Mouse (Mus musculus) ES-CJ7 (cell line): Measurements from ENCODE around the gene Wnt3a.
"Not testable (repeated sequence)": the region's sequence is repeated elsewhere in the genome, so short reads cannot be mapped to it uniquely, and the experiment has no call there.

Experiments used
- DNase-seq: peaks from one replicate; pipeline ENCODE4 v3.0.0; 2011; ENCODE audit warnings: low read depth, low spot score

Gene Wnt3a

DNA sequence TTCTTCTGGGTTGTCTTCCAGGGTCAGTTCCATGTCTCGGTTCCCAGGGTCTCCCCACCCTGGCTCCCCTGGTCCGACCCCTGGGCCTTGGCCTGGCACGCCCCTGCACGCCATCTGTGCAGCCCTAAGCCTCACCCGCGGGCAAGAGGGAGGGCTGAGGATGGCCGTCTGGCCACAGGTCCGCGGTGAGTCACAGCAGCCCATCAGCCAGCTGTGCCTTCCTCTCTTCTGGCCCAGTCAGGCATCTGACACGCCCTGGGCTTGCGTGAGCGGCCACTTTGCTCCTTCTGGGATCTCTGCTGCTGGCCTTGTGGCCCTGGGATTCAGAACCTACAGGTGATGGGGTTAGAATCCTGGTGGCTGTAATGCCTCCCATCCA is 17.6 kb upstream of the Wnt3a start:
- DNase-seq: no peak

DNA sequence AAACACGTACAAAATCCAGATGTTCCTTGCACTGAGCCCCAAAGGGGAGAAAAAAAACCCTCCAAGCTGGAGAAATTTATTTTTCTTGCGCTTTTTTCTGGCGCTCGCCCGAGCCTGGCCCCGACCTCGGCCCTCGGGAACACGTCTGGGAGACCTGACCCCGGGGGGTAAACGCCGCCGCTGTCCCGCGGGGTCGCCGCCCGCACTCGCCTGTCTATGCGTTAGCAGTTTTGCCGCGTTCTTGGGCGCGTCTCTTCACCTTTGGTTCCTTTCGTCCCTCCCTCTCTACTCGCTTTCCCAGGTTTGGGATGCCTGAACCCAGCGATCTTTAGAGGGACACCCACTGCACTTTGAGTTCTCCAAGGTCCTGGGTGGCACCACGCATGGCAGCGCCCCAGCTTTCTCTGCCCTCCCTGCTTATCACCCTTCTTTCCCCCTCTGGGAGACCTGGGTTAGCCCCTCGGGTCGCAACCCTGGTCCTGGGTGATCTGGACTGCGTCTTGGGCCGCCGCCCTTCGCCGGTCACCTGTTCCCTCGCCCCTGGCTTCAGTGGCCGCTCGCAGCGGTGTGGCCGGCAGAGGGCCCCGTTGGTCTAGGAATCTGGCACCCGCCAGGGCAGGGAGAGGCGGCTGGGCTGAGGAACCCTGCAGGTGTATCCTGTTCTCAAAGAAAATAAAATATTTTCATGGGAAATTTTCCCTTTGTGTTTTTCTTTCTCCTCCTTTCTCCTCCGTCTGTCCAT is 17.0 kb upstream of the Wnt3a start:
- DNase-seq: no peak

- peak; percentile 56 for DNase-seq
Measured at GRCm38 (mm10) chr11:59306461-59307421, 16.2 kb upstream of the Wnt3a start, which contains the start of gene Wnt9a. Gene Wnt9a (plus strand): TSS chr11:59306928.

- DNase-seq: peak; percentile 29
Measured at GRCm38 (mm10) chr11:59305821-59306215, 15.3 kb upstream of the Wnt3a start.

DNA sequence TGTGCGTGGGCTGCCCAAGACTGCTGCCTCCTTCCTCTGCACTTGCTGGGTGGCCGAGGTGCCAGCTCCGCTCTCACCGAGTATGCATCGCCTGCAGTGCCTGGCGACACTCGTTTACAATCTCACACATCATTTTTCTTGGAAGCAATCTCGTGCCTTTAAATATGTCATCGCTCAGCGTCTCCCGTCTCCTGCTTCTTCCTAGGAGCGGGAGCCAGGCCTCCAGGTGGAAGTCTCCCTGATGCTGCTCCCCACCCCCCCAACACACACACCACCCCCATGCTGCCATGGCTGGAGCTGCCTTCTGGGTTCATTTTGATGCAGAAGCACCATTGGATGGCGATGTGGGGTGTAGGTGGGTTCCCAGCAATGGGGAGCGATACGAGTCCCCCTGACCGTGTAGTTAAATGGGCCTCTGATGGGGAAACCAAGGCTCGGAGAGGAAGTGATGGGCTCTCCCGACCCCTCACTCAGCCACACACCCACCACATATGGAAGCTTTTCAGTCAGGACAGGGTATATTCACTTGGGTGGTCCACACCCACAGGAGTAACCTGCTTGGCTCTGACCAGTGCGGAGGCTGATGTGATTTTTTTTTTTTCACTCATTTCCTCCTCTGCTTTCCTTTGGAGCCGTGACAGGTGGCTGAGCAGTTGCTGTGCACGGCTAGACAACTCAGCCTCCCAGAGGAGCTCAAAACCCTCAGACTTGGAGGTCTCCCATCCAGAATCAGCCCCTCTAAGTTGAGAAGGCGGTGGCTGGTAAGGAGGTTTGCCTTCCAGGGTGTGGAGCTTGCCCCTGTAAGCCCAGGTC is 14.7 kb upstream of the Wnt3a start:
- DNase-seq: no peak

DNA sequence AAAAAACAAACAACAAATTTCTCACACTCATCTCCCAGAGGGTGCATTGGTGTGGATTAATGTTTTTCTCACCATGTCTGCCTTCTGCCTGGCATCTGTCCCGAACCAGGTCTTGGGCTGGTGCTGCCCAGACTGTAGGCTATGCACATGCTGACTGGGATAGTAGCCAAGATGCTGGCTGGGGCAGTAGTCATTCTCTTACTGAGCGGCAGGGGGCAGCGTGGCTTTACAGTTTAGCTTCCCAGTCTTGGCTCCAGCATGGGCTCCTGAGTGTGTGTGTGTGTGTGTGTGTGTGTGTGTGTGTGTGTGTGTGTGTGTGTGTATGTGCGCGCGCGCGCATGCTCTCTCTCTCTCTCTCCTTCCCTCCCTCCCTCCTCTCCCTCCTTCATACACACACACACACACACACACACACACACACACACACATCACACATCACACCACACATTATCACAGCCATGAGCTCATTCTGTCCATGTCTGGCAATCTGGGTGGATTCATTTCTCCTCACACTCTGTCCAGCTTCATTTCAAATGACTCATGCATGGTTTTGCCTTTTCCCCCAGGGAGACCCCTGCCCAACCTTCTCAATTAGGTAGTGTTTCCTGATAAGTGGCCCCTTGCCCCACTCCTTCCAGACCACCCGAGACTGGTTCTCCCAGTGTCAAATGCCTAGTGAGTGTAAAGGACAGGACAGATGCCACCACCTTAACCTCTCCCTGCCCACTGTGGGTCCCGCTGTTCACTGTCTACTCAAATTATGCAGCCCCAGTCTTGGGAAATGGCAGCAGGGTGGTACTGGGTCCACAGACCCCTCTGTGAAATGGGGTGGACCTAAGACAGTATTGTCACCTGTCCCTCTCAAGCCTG is 12.4 kb upstream of the Wnt3a start:
- peak; percentile 89 for DNase-seq

GRCm38 (mm10) chr11:59301053-59301452 is 10.5 kb upstream of the Wnt3a start:
- not testable (repeated sequence) for DNase-seq

GRCm38 (mm10) chr11:59300185-59300584 is 9.6 kb upstream of the Wnt3a start:
- peak; percentile 58 for DNase-seq

- peak; percentile 70 for DNase-seq
Measured at GRCm38 (mm10) chr11:59297941-59298340, 7.4 kb upstream of the Wnt3a start.

DNA sequence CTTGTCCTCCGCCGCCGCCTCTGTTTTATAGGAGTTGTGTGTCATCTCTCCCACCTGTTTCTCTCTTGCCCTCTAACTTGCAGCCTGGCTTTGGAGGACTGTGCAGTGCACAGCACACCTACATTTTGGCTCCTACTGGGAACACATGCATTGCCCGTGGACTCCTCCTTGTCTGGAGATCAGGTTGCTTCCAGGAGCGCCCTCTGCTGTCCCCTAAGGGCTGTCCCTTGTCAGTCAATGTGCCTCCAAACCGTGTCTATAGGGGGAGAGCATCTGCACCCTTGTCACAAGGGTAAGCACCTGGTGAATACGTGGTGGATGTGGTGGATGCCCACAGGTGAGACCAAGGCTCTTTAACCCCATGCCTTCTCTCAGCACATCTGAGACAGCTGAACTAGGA is 3.1 kb upstream of the Wnt3a start:
- peak; percentile 92 for DNase-seq

- peak; percentile 50 for DNase-seq
Measured at GRCm38 (mm10) chr11:59289706-59290105, 846 bp downstream of the Wnt3a start.

DNA sequence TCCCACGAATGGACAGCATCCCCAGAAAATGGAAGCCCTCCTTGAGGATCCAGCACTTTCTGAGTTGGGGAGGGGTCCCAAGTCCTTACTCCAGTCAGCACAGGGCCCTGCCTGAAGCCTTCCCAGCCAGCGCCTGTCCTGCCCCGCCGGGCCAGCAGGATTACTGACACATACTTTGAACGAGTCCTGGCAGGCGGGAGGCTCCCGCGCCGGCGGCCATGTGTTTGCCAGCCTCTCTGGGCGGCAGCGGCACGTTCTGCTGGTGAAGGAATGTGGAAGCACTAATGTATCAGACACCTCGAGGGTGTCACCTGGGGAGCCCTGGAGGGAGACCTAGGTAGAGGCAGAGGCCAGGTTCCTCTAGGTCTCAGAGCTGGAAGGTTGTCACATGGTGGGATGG is 6.4 kb downstream of the Wnt3a start:
- DNase-seq: no peak

DNA sequence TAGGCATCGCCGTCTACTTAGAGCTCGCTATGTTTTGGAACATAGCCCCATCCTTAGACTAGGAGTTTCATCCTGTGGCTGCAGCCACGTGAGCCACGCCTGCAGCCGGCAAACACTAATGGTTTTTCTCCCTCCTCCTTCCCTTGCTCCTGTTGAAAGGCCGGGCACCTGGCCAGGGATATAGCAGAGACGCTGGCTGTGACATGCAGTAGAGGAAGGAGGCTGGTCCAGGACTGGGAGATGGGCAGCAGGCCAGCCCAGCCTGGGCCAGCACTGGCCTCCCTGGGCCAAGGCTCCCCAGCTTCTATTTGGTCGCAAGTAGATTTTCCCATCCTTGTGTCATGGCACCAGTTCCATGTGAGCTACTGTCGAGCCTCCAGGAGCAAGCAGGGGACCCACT is 7.6 kb downstream of the Wnt3a start:
- no peak for DNase-seq

- DNase-seq: peak; percentile 80
Measured at GRCm38 (mm10) chr11:59282111-59282510, 8.4 kb downstream of the Wnt3a start.

GRCm38 (mm10) chr11:59278047-59278446 is 12.5 kb downstream of the Wnt3a start:
- DNase-seq: no peak

- no peak for DNase-seq
Measured at GRCm38 (mm10) chr11:59276877-59277276, 13.7 kb downstream of the Wnt3a start.

DNA sequence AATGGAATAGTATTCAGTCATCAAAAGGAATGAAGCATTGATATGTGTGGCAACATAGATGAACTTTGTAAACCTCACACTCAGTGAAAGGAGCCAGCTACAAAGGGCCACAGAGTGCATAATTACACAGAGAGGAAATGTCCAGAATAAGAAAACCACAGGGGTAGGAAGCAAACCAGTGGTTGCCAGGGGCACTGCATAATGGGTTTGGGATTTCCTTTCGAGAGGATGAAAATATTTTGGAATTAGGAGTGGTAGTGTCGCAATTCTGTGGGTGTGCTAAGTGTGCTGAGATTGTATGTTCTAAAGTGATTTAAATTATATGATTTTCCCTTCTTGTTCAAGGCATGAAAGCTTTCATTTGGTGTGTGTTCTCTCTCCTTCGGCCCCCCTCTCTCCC is 16.4 kb downstream of the Wnt3a start:
- no peak for DNase-seq

- no peak for DNase-seq
Measured at GRCm38 (mm10) chr11:59266727-59267126, 23.8 kb downstream of the Wnt3a start.

DNA sequence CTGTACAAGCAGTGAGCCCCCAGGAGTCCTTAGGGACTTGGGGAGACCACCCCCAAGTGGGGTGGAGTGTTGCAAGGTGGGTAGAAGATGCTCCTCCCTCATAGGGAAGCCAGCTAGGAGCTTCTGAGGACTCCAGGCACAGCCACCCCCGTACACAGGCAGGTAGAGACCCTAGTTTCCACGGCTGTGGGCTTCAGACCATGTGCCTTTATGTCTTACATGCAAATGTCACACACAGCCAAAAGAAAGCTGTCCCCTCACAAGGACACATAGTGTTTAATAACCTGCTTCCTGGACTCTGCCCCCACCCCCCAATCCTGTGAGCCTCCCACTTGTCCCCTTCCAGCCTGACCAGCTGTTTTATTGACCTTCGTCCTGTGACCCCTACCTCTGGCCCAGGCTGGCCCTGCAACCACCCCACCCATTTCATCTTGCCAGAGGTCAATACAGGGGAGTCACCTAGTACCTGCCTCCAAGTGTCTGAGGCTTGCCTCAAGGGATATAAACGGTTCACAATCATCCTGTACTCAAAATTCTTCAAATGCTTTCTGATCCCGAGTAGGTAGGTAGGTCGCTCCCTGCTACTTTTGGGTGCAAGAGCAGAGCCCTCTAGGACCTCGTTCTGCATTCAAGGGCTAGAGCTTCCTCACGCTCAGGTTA is 25.3 kb downstream of the Wnt3a start:
- no peak for DNase-seq

GRCm38 (mm10) chr11:59264593-59264992 is 26.0 kb downstream of the Wnt3a start:
- peak; percentile 49 for DNase-seq
